In genomic region chr5:139826357-139827055, GRCm38 (mm10) we compare ENCODE assay signal across 8 mouse cellular contexts. TPM values are rescaled to one million over a fixed set of nuclear protein-coding genes. Genes with fewer than 3 reads are reported as not detected.
DNase-seq lines count a peak whose midpoint lies in the region; ATAC-seq lines count a peak whose summit lies in the region.

Gene Gm26938, minus strand, starts transcription at chr5:139826407.
Gene Psmg3, minus strand, starts transcription at chr5:139826885.

- H3K4me3 ChIP-seq in heart, embryonic 14.5 days (ENCODE audit: control insufficient read depth in 1 of 2, insufficient read depth in 1 of 2, low read depth in 1 of 2, low read length in 2 of 2): peak within 1 kb of the TSS; percentile 83 to 100
- H3K4me3 ChIP-seq in liver, embryonic 12.5 days: peak within 1 kb of the TSS; percentile 92

- no peaks in the 10 kb centered on the region for H3K9me3 ChIP-seq in heart, embryonic 14.5 days (ENCODE audit: control insufficient read depth, low read length)
- no peaks in the 10 kb centered on the region for H3K9me3 ChIP-seq in liver, embryonic 12.5 days (replicated peaks)

- H3K4me1 ChIP-seq in heart, embryonic 14.5 days (ENCODE audit: control insufficient read depth in 2 of 2, insufficient read depth in 2 of 2, low read length in 2 of 2): peaks cover 7 to 10% of the 10 kb centered on the region in 2 experiments
- H3K4me1 ChIP-seq in liver, embryonic 12.5 days: peaks cover 45% of the 10 kb centered on the region

- H3K27ac ChIP-seq in heart, embryonic 14.5 days (replicated peaks in 1 of 2; ENCODE audit: control insufficient read depth in 1 of 2, insufficient read depth in 1 of 2, low read depth in 2 of 2, low read length in 2 of 2): peak within 1 kb of the TSS; percentile 60 to 68
- H3K27ac ChIP-seq in liver, embryonic 12.5 days: peak within 1 kb of the TSS; percentile 85

- under 1% methylated on average over 43 of the region's 43 CpGs for WGBS in heart, embryonic 14.5 days
- WGBS in liver, embryonic 12.5 days (ENCODE audit: insufficient replicate concordance): under 1% methylated on average over 43 of the region's 43 CpGs

- no peaks in the 10 kb centered on the region for H3K27me3 ChIP-seq in heart, embryonic 14.5 days (ENCODE audit: control insufficient read depth, insufficient read depth, low read length)
- H3K27me3 ChIP-seq in liver, embryonic 12.5 days (replicated peaks): no peaks in the 10 kb centered on the region
- H3K27me3 ChIP-seq in splenic B cell, adult 2 months (ENCODE audit: control insufficient read depth, insufficient read depth, low read length, poor library complexity, severe bottlenecking): no peaks in the 10 kb centered on the region

- peak; percentile 72 for ATAC-seq in heart, embryonic 14.5 days (ENCODE audit: insufficient number of reproducible peaks, insufficient read depth, low FRiP score, low read depth)
- ATAC-seq in liver, embryonic 12.5 days: peak; percentile 77

- DNase-seq in CD8-positive naive resting alpha-beta T cell, adult 2 months (ENCODE audit: low read depth in 2 of 2, low spot score in 2 of 2): peak; percentile 83 to 86
- DNase-seq in c-Kit-negative CD71-positive TER-119-positive erythroid progenitor cells, embryonic 14.5 days (ENCODE audit: low read depth, low spot score): peak; percentile 79
- DNase-seq in fibroblast of lung, adult 2 months (ENCODE audit: low read depth): peak; percentile 70
- peak; percentile 89 for DNase-seq in kidney, postnatal 10 days
- peak; percentile 91 for DNase-seq in naive thymus-derived CD4-positive, alpha-beta T cell, adult 2 months (ENCODE audit: low read depth)
- peak; percentile 88 for DNase-seq in splenic B cell, adult 2 months (ENCODE audit: low read depth, low spot score)

- H3K4me2 ChIP-seq in heart, embryonic 14.5 days (ENCODE audit: low read length): peak within 1 kb of the TSS; percentile 91
- peak within 1 kb of the TSS; percentile 77 for H3K4me2 ChIP-seq in liver, embryonic 12.5 days

- H3K9ac ChIP-seq in heart, embryonic 14.5 days (ENCODE audit: low read length): peak within 1 kb of the TSS; percentile 92
- peak within 1 kb of the TSS; percentile 86 for H3K9ac ChIP-seq in liver, embryonic 12.5 days

- H3K36me3 ChIP-seq in heart, embryonic 14.5 days (ENCODE audit: control insufficient read depth, insufficient read depth, low read length): peaks cover 29% of the 10 kb centered on the region
- peaks cover 38% of the 10 kb centered on the region for H3K36me3 ChIP-seq in liver, embryonic 12.5 days
- H3K36me3 ChIP-seq in splenic B cell, adult 2 months (ENCODE audit: control insufficient read depth, insufficient read depth, low read length, poor library complexity, severe bottlenecking): peaks cover 2% of the 10 kb centered on the region

RNA-seq across cellular contexts. Expression of gene Gm26938, which starts in this region (rescaled TPM):
- polyA plus RNA-seq in heart, embryonic 14.5 days (2014; fragmentation: Nextera tagmentation; extraction: Ambion mirVana): not detected in 2 replicates
- polyA plus RNA-seq in liver, embryonic 12.5 days (2016; fragmentation: Nextera tagmentation; extraction: Ambion mirVana): not detected in 2 replicates

RNA-seq across cellular contexts. Expression of gene Psmg3, which starts in this region (rescaled TPM):
- polyA plus RNA-seq in heart, embryonic 14.5 days (2014; fragmentation: Nextera tagmentation; extraction: Ambion mirVana): 41.1 and 44.5 TPM in 2 replicates
- polyA plus RNA-seq in liver, embryonic 12.5 days (2016; fragmentation: Nextera tagmentation; extraction: Ambion mirVana): 75.6 and 80.9 TPM in 2 replicates

Comparison
In these comparisons a context has a peak if more than half of its experiments do, and no peak if none do; other contexts are left out.
1. Peak in every context shown above with its lines: DNase-seq, ATAC-seq, H3K4me3 ChIP-seq and H3K27ac ChIP-seq.